Mouse (Mus musculus) heart, postnatal 0 days (tissue): ENCODE results near the gene Gm4631.
"Not testable (repeated sequence)": the region's sequence is repeated elsewhere in the genome, so short reads cannot be mapped to it uniquely, and the experiment has no call there.

Experiments used
- CTCF ChIP-seq: IDR thresholded peaks from 2 replicates; pipeline ENCODE4 v1.5.1; 2016; ENCODE audit warnings: antibody characterized with exemption, control low read depth, low read depth
- EP300 ChIP-seq: IDR thresholded peaks from 2 replicates; pipeline ENCODE4 v1.6.1; 2016; ENCODE audit warnings: antibody characterized with exemption, low read depth

DNA sequence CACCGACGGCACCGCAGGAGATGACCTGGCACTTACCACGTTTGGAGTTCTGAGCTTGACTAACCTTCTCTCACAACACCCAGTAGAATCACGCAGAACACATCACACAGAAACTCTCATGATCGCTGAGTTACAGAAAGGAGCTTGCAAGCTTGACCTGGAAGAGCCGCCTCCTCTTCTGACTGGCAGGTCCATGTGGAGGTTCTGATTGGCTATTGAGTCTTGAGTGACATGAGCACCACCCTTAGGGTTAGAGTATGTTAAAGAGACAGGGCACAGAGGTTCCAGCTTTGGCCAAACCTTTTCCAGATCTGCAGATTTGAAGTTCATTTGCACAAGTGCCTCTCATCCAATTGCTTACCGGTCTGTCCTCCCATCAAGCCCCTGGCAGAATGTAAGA lies at the start of gene Gm4631:
- TF ChIP-seq CTCF, EP300: not testable (repeated sequence)
